Mouse (Mus musculus): ENCODE results near the gene Socs1.
"Not testable (repeated sequence)": the region's sequence is repeated elsewhere in the genome, so short reads cannot be mapped to it uniquely, and the experiment has no call there.

Socs1 gene

GRCm38 (mm10) chr16:10785371-10786231, at the start of gene Socs1:
Gene Socs1 (minus strand): TSS chr16:10785536.
- DNase-seq (ENCODE audit: low spot score), result peak; percentile 82

DNA sequence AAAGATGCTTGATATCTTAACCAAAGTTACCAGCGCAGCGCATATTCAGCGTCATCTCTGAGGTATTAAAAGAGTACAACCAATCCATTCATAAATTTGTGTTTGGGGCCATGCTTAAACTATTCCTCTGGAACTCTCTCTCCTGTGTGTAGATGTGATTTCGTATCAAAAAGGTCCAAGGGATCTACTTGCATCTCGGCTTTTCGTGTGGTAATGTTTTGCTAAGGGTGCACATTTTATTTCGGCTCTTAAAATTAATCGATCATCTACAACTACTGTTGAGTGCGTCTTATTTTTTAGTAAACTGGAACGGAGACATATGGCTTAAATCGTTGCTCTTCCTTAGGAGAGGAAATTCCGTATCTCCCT, 49.2 kb upstream of the Socs1 start:
- no peak for DNase-seq (ENCODE audit: low spot score)

GRCm38 (mm10) chr16:10828461-10828805, 43.1 kb upstream of the Socs1 start:
- no peak for DNase-seq (ENCODE audit: low spot score)

- no peak for DNase-seq (ENCODE audit: low spot score)
Measured at GRCm38 (mm10) chr16:10827766-10828460, 42.6 kb upstream of the Socs1 start.

GRCm38 (mm10) chr16:10827269-10827668, 41.9 kb upstream of the Socs1 start:
- no peak for DNase-seq (ENCODE audit: low spot score)

- no peak for DNase-seq (ENCODE audit: low spot score)
Measured at GRCm38 (mm10) chr16:10825840-10826239, 40.5 kb upstream of the Socs1 start.

DNA sequence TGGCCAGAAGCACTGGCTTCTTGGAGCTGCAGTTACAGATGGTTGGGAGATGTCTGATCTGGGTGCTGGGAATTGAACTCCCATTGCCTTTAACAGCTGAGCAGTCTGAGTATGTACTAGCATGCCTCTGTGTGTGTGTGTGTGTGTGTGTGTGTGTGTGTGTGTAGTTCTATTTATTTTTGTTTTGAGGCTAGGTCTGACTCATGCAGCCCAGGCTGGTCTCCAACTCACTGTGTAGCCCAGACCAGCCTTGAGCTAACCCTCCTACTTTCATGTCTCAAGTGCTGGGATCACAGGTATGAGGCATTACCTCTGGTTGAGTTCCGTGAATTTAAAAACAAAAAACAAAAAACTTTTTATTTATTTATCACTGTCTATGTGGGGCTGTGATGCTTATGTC, 39.2 kb upstream of the Socs1 start:
- no peak for DNase-seq (ENCODE audit: low spot score)

- no peak for DNase-seq (ENCODE audit: low spot score)
Measured at GRCm38 (mm10) chr16:10821387-10821786, 36.1 kb upstream of the Socs1 start.

GRCm38 (mm10) chr16:10819966-10820365, 34.6 kb upstream of the Socs1 start:
- DNase-seq (ENCODE audit: low spot score), result no peak

DNA sequence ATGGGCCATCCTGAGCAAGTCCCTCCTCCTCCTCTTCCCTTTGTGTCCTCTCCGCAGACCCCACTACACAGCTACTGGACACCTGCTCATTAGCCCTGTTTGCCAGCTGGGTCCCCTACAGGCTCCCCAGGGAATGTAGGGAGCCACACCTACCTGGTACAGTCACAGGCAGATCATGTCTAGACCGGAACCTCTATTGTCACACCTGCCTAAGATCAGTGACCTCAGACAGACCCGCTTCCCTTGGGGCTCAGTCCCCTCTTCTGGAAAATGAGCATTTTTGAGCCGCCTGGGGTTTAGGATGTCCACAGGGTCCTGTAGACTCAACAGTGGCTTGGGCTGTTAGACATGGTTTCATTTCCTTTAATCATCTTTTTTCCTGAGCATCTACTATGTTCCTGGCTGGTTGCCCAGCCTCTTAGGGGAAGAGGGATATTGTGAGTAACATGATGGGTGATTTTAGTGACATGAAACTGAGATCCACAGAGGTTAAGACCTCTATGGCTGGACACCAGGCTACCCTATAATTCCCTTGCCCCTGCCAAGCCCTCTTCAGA, 33.3 kb upstream of the Socs1 start:
- no peak for DNase-seq (ENCODE audit: low spot score)

GRCm38 (mm10) chr16:10814864-10815263, 29.5 kb upstream of the Socs1 start:
- no peak for DNase-seq (ENCODE audit: low spot score)

- no peak for DNase-seq (ENCODE audit: low spot score)
Measured at GRCm38 (mm10) chr16:10813726-10814125, 28.4 kb upstream of the Socs1 start.

DNA sequence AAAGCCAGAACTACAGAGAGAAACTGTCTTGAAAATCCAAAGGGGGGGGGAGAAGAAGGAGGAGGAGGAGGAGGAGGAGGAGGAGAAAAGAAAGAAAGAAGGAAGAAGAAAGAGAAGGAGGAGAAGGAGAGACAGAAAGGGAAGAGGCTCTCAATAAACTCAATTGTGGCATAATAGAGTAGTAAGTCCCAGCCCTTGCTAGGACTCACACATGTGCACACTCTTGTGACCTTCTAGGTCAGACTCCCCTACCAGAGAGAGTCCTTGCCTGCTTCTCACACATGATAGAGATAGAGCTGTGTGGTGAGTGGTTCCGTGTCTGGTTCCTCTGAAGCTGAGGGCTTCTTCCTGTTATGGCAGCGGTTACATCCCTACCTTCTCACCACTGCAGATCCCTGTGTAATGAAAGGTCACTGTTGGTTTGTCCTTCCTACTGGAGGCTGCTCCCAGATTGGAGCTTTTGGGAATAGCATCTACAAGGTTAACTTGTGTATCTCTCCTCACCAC, 27.6 kb upstream of the Socs1 start, which contains the start of gene Gm11172:
Gm11172 (plus strand) TSS at position 51 of the 507 bp plus-strand sequence.
- DNase-seq (ENCODE audit: low spot score), result no peak

GRCm38 (mm10) chr16:10810376-10810775, 25.0 kb upstream of the Socs1 start:
- DNase-seq (ENCODE audit: low spot score), result no peak

GRCm38 (mm10) chr16:10805789-10806527, 20.6 kb upstream of the Socs1 start, which contains the start of gene Prm1:
Gene Prm1 (minus strand): TSS chr16:10805839.
- DNase-seq (ENCODE audit: low spot score), result no peak

DNA sequence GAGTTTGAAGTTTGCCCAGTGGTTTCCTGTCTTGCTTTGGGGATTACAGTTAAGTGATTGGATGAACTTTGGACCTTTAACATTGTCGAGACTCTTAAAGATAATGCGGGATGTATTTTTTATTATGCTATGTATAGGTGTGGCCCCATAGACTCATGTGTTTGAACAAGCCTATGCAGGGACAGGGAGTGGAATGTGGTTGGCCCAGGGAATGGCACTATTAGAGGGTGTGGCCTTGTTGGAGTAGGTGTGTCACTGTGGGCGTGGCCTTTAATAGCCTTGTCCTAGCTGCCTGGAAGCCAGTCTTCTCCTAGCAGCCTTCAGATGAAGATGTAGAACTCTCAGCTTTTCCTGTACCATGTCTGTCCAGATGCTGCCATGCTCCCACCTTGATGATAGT, 17.1 kb upstream of the Socs1 start:
- DNase-seq (ENCODE audit: low spot score), result not testable (repeated sequence)

DNA sequence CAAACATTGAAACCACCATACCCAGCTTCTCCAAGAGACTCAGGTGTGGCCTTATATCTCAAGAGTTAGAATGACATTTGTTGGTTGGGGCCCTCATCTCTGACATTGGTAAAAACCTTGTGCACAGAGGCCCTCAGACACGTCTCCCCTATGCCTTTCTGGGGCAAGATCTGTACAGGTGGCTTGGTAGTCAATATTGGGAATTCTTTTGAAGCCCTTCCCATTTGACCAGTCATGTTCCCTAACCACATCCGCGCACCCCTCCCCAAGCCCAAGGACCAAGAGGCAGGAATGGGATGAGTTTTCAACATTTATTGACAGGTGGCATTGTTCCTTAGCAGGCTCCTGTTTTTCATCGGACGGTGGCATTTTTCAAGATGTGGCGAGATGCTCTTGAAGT, 10.7 kb upstream of the Socs1 start, which contains the start of gene Prm2:
Prm2 (minus strand) TSS at position 101 of the 400 bp plus-strand sequence.
- DNase-seq (ENCODE audit: low spot score), result no peak

DNA sequence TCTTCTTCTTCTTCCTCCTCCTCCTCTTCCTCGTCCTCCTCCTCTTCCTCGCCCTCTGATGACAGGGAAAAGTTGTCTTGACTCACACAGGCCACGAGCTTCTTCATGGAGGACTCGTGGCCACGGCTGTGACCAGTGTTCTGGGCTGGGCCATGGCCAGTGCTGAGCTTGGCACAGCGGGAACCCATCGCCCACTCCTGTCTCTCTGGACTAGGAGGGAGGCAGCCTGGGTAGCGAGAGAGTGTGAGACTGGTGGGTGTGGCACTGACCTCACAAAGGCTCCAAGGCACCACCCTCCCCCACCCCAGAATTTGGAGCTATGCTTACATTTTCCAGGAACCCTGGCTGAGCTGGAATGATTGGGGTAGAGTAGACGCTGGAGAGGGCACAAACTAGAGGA, 5.4 kb upstream of the Socs1 start, which contains the start of gene Prm3:
Prm3 (minus strand) TSS at position 213 of the 400 bp plus-strand sequence.
- no peak for DNase-seq (ENCODE audit: low spot score)

GRCm38 (mm10) chr16:10788866-10789265, 3.5 kb upstream of the Socs1 start:
- DNase-seq (ENCODE audit: low spot score), result no peak

DNA sequence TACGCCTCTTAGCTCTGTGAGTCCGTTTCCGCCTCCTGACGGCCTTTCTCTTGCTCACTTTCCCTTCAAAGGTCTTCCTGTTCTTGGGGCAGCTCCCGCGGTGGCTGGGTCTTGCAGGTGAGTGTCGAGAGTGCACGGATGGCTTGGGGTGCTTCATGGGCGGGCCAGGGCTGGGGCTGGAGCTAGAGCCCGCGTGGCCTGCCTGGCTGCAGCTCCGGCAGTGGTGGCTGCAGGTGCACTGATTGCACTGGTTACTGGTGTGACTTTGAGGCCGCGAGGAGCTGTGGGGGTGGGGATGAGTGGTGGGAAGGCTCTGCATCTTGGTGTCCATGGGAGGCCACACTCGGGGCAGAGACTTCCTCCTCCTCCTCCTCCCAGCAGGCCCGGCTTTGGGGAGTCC, 2.9 kb upstream of the Socs1 start, which contains the start of gene Tnp2:
Tnp2 (minus strand) TSS at position 390 of the 400 bp plus-strand sequence.
- DNase-seq (ENCODE audit: low spot score), result no peak

DNA sequence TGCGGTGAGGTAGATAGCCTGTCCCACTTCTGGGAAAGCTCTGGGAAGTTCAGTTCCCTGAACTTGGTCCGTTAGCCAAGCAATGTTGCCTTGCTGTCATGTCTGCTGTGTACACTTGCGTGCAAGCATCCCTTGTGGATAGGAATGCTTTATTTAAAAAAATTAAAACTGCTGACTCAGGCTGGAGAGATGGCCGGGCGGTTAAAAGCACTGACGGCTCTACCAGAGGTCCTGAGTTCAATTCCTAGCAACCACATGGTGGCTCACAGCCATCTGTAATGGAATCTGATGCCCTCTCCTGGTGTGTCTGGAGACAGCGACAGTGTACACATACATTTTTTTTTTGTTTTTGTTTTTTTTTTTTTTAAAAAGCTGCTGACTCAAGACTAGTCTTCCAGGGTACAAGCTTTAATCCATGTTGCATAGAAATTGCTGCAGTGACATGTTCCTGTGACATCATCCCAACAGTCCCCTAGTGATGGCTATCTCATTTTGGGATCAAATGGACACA, 2.3 kb upstream of the Socs1 start:
- DNase-seq (ENCODE audit: low spot score), result no peak

All from ovary, postnatal 10 days (tissue).